Mouse (Mus musculus) kidney, embryonic 14.5 days (tissue): Measurements from ENCODE around the gene Ccl25. TPM values are rescaled to one million over a fixed set of nuclear protein-coding genes. Genes with fewer than 3 reads are reported as not detected.

ENCODE experiments used
- ATAC-seq: fragments of 200-750 bp; cut with Nextera tagmentation; 2 replicates; pipeline ENCODE4 v1.8.0; 2017; ENCODE audit warnings: moderate number of reproducible peaks, mild to moderate bottlenecking, moderate TSS enrichment, moderate library complexity; ENCODE audit not compliant: low FRiP score, low TSS enrichment
- H3K27ac ChIP-seq: fragments of 300-500 bp; sonication (generic); 2 replicates; pipeline ENCODE4 v1.5.1; 2014; ENCODE audit warnings: low read depth, mild to moderate bottlenecking, low read length, moderate library complexity, mixed read lengths
- H3K27me3 ChIP-seq: fragments of 300-500 bp; sonication (generic); 2 replicates; pipeline ENCODE4 v1.6.1; 2014; ENCODE audit warnings: mild to moderate bottlenecking, low read length; ENCODE audit not compliant: control insufficient read depth, insufficient read depth
- H3K36me3 ChIP-seq: fragments of 300-500 bp; sonication (generic); 2 replicates; pipeline ENCODE4 v1.6.1; 2014; ENCODE audit warnings: low read length, mixed read lengths; ENCODE audit not compliant: control insufficient read depth, insufficient read depth
- H3K4me1 ChIP-seq: fragments of 300-500 bp; sonication (generic); 2 replicates; pipeline ENCODE4 v1.6.1; 2014; ENCODE audit warnings: low read length, mixed read lengths; ENCODE audit not compliant: control insufficient read depth, insufficient read depth
- H3K4me2 ChIP-seq: fragments of 300-500 bp; sonication (generic); replicated peaks from 2 replicates; pipeline ENCODE4 v1.6.1; 2014; ENCODE audit warnings: low read depth, mild to moderate bottlenecking, low read length
- H3K4me3 ChIP-seq: fragments of 300-500 bp; sonication (generic); 2 replicates; pipeline ENCODE4 v1.5.1; 2014; ENCODE audit warnings: mild to moderate bottlenecking, low read length
- H3K9ac ChIP-seq: fragments of 300-500 bp; sonication (generic); 2 replicates; pipeline ENCODE4 v1.6.1; 2014; ENCODE audit warnings: low read depth, mild to moderate bottlenecking, low read length, moderate library complexity
- H3K9me3 ChIP-seq: fragments of 300-500 bp; sonication (generic); 2 replicates; pipeline ENCODE4 v1.6.1; 2016; ENCODE audit warnings: low read length; ENCODE audit not compliant: control insufficient read depth
- WGBS: fragments of 180-500 bp; shearing (Covaris S2); extraction: QIAGEN DNeasy Blood & Tissue Kit; methylation state at CpG from one replicate; pipeline ENCODE4 v1.1.7; 2014; 5-methylcytosine and 5-hydroxymethylcytosine counted together
- polyA plus RNA-seq: library from polyadenylated mRNA; unstranded; fragments of >200 nt; fragmentation: Nextera tagmentation; extraction: Ambion mirVana; gene quantifications from 2 replicates; pipeline ENCODE4 v1.2.1, GENCODE M21; 2014

Gene Ccl25
- polyA plus RNA-seq, 1 experiment from 2014 or later: 14.7 TPM

DNA sequence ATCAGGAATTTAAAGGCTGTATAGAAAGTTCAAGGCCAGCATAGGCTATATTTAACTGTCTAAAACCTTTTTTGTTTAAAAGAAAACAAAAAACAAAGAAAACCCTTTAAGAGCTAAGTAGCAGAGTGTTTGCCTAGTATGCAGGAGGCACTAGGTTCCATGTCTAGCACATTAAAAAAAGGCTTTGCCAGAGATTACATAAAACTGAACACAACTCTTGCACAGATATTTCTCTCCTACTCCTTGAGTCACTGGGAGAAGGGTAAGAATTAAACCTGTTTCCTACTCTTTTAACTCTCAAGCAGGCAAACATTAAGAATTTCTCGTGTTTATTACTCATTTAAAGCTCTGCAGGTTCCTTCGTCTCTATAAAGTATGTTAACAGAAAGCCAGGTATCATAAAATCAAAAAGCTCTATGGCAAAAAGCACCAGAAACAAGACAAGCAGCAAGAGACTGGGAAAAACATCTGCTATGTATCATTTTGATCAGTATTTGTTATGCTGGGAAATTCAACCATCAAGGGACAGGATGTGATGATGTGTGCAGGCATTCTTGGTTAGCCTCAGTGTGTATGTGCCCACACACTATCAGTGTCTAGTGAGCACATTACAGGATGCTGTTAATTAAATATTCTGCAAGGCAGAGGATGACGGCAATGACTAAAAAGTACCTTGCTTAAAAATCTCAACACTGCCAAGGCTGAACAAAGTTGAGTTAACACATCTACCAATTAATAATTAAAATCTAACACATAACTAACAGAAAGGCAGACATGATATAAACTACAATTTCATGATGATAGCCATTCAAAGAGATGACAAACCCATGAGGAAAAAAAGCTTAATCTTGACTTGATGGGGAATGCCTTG is 11.5 kb upstream of the Ccl25 start:
- Histone ChIP-seq H3K27ac (no peak overlapping the region), H3K27me3 (no peaks in the 10 kb centered on the region), H3K4me3 (no peak overlapping the region), H3K9ac (no peak overlapping the region), H3K4me2 (no peak overlapping the region), H3K9me3 (no peaks in the 10 kb centered on the region), H3K36me3 (peaks cover 34% of the 10 kb centered on the region), H3K4me1 (no peaks in the 10 kb centered on the region)
- ATAC-seq: no peak
- WGBS: 81% methylated on average over 3 of the region's 3 CpGs

- ATAC-seq: no peak
These were observed 10.2 kb upstream of the Ccl25 start for GRCm38 (mm10) chr8:4314852-4315251.

GRCm38 (mm10) chr8:4318124-4318523 is 6.9 kb upstream of the Ccl25 start:
- Histone ChIP-seq H3K4me1 (peaks cover 2% of the 10 kb centered on the region), H3K9ac (no peak overlapping the region), H3K4me2 (no peak overlapping the region), H3K36me3 (peaks cover 30% of the 10 kb centered on the region), H3K4me3 (no peak overlapping the region), H3K27me3 (no peaks in the 10 kb centered on the region), H3K9me3 (no peaks in the 10 kb centered on the region), H3K27ac (no peak overlapping the region)
- 89% methylated on average over 5 of the region's 5 CpGs for WGBS
- ATAC-seq: no peak

More at GRCm38 (mm10) chr8:4314852-4315251, 10.2 kb upstream of the Ccl25 start:
- Histone ChIP-seq H3K27me3 (no peaks in the 10 kb centered on the region), H3K9me3 (no peaks in the 10 kb centered on the region), H3K4me3 (no peak overlapping the region), H3K4me2 (no peak overlapping the region), H3K36me3 (peaks cover 22% of the 10 kb centered on the region), H3K4me1 (no peaks in the 10 kb centered on the region), H3K27ac (no peak overlapping the region), H3K9ac (no peak overlapping the region)
- 90% methylated on average over 3 of the region's 3 CpGs for WGBS

- Histone ChIP-seq H3K9me3 (no peaks in the 10 kb centered on the region), H3K36me3 (peaks cover 30% of the 10 kb centered on the region), H3K4me1 (peaks cover 8% of the 10 kb centered on the region), H3K27me3 (no peaks in the 10 kb centered on the region), H3K9ac (no peak overlapping the region), H3K27ac (no peak overlapping the region), H3K4me3 (no peak overlapping the region), H3K4me2 (no peak overlapping the region)
- no peak for ATAC-seq
- WGBS: 74% methylated on average over 2 of the region's 2 CpGs
These were observed 6.0 kb upstream of the Ccl25 start for GRCm38 (mm10) chr8:4318796-4319572.

DNA sequence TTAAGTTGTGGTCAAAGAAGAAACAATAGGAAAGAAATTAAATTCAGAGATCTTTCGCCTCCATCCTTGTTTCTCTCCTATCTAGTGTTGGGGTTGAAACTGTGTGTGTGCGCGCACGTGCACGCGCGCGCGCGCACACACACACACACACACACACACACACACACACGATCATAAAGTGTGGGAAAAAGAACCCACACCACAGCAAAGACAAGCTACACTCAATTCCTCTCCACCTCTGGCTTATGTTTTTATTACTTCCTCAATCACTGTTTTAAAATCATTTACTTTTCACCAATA is 5.5 kb upstream of the Ccl25 start:
- H3K27me3 ChIP-seq: no peaks in the 10 kb centered on the region
- no peak overlapping the region for H3K27ac ChIP-seq
- no peak for ATAC-seq
- H3K4me1 ChIP-seq: peaks cover 8% of the 10 kb centered on the region
- no peak overlapping the region for H3K9ac ChIP-seq
- H3K4me2 ChIP-seq: no peak overlapping the region
- no peaks in the 10 kb centered on the region for H3K9me3 ChIP-seq
- peaks cover 30% of the 10 kb centered on the region for H3K36me3 ChIP-seq
- H3K4me3 ChIP-seq: no peak overlapping the region
- WGBS: 95% methylated on average over 11 of the region's 11 CpGs

GRCm38 (mm10) chr8:4320404-4320803 is 4.6 kb upstream of the Ccl25 start:
- Histone ChIP-seq H3K4me2 (no peak overlapping the region), H3K9me3 (no peaks in the 10 kb centered on the region), H3K4me1 (peaks cover 8% of the 10 kb centered on the region), H3K9ac (no peak overlapping the region), H3K27ac (no peak overlapping the region), H3K4me3 (no peak overlapping the region), H3K36me3 (peaks cover 30% of the 10 kb centered on the region), H3K27me3 (no peaks in the 10 kb centered on the region)
- ATAC-seq: no peak
- 81% methylated on average over 1 of the region's 1 CpGs for WGBS

- peaks cover 30% of the 10 kb centered on the region for H3K36me3 ChIP-seq
- ATAC-seq: no peak
- no peaks in the 10 kb centered on the region for H3K9me3 ChIP-seq
- H3K4me3 ChIP-seq: no peak overlapping the region
- WGBS: 93% methylated on average over 2 of the region's 2 CpGs
- H3K27me3 ChIP-seq: no peaks in the 10 kb centered on the region
- H3K4me1 ChIP-seq: peaks cover 14% of the 10 kb centered on the region
- no peak overlapping the region for H3K9ac ChIP-seq
- H3K27ac ChIP-seq: no peak overlapping the region
- H3K4me2 ChIP-seq: no peak overlapping the region
These were observed 4.0 kb upstream of the Ccl25 start for GRCm38 (mm10) chr8:4321031-4321430.

GRCm38 (mm10) chr8:4322470-4322869 is 2.5 kb upstream of the Ccl25 start:
- no peak overlapping the region for H3K27ac ChIP-seq
- no peak overlapping the region for H3K9ac ChIP-seq
- H3K4me1 ChIP-seq: peaks cover 18% of the 10 kb centered on the region
- peaks cover 30% of the 10 kb centered on the region for H3K36me3 ChIP-seq
- H3K4me3 ChIP-seq: no peak overlapping the region
- 27% methylated on average over 2 of the region's 2 CpGs for WGBS
- H3K9me3 ChIP-seq: no peaks in the 10 kb centered on the region
- H3K27me3 ChIP-seq: no peaks in the 10 kb centered on the region
- no peak for ATAC-seq
- H3K4me2 ChIP-seq: no peak overlapping the region

GRCm38 (mm10) chr8:4323917-4324316 is 1.1 kb upstream of the Ccl25 start:
- H3K4me3 ChIP-seq: peak overlapping the region; percentile 99
- H3K9ac ChIP-seq: peak overlapping the region; percentile 99
- no peaks in the 10 kb centered on the region for H3K9me3 ChIP-seq
- no peak for ATAC-seq
- H3K27ac ChIP-seq: no peak overlapping the region; the same call in 1 of the 2 replicates
- peak overlapping the region; percentile 74 for H3K4me2 ChIP-seq
- H3K36me3 ChIP-seq: peaks cover 40% of the 10 kb centered on the region
- 2% methylated on average over 6 of the region's 6 CpGs for WGBS
- H3K4me1 ChIP-seq: peaks cover 18% of the 10 kb centered on the region
- H3K27me3 ChIP-seq: no peaks in the 10 kb centered on the region
